9 mouse cellular contexts compared by ENCODE assay signal in genomic region chr17:23547681-23548443, GRCm38 (mm10). TPM values are rescaled to one million over a fixed set of nuclear protein-coding genes. Genes with fewer than 3 reads are reported as not detected.
DNase-seq lines count a peak whose midpoint lies in the region; ATAC-seq lines count a peak whose summit lies in the region.
"Had no signal": no experiment of that assay in that cellular context is flagged by ENCODE, and none has a peak within 500 bp of the region (broad histone marks: within the 10 kb centered on the region; RNA-seq: fewer than 3 reads in every experiment).

No protein-coding gene starts in this region.

- no peaks in the 10 kb centered on the region for H3K9me3 ChIP-seq in liver, embryonic 11.5 days (ENCODE audit: control insufficient read depth, low read length)
- H3K9me3 ChIP-seq in embryonic facial prominence, embryonic 10.5 days = no peaks in the 10 kb centered on the region
- H3K9me3 ChIP-seq in liver, embryonic 15.5 days (replicated peaks) = no peaks in the 10 kb centered on the region

- no peak for ATAC-seq in liver, embryonic 11.5 days (replicated peaks; ENCODE audit: low FRiP score)
- no peak for ATAC-seq in liver, embryonic 15.5 days (ENCODE audit: insufficient read depth)

- H3K9ac ChIP-seq in liver, embryonic 11.5 days (ENCODE audit: low read depth, low read length) = no peak overlapping the region
- no peak overlapping the region for H3K9ac ChIP-seq in liver, embryonic 15.5 days

- H3K27ac ChIP-seq in liver, embryonic 11.5 days (ENCODE audit: low read depth, low read length) = no peak overlapping the region
- no peak overlapping the region for H3K27ac ChIP-seq in embryonic facial prominence, embryonic 10.5 days (replicated peaks)
- H3K27ac ChIP-seq in liver, embryonic 15.5 days (replicated peaks) = no peak overlapping the region

- 43% methylated on average over 11 of the region's 11 CpGs for WGBS in liver, embryonic 11.5 days
- WGBS in embryonic facial prominence, embryonic 10.5 days = 50% methylated on average over 11 of the region's 11 CpGs
- WGBS in liver, embryonic 15.5 days (ENCODE audit: insufficient replicate concordance) = 44% methylated on average over 11 of the region's 11 CpGs

- peaks cover 8% of the 10 kb centered on the region for H3K4me1 ChIP-seq in liver, embryonic 11.5 days (replicated peaks; ENCODE audit: control insufficient read depth, insufficient read depth, low read length)
- peaks cover 25% of the 10 kb centered on the region for H3K4me1 ChIP-seq in embryonic facial prominence, embryonic 10.5 days
- peaks cover 49% of the 10 kb centered on the region for H3K4me1 ChIP-seq in liver, embryonic 15.5 days (replicated peaks)

- H3K36me3 ChIP-seq in liver, embryonic 11.5 days (ENCODE audit: control insufficient read depth, insufficient read depth, low read length) = no peaks in the 10 kb centered on the region
- H3K36me3 ChIP-seq in embryonic facial prominence, embryonic 10.5 days (replicated peaks) = no peaks in the 10 kb centered on the region
- H3K36me3 ChIP-seq in liver, embryonic 15.5 days (replicated peaks) = no peaks in the 10 kb centered on the region

- peak; percentile 0 for DNase-seq in gastrocnemius, adult 18-20 months (ENCODE audit: low spot score)
- no peak for DNase-seq in gastrocnemius, postnatal 4 days (ENCODE audit: low spot score in 2 of 2)
- DNase-seq in liver, embryonic 11.5 days (ENCODE audit: low spot score) = no peak
- DNase-seq in liver = no peak
- DNase-seq in embryonic facial prominence, embryonic 10.5 days (ENCODE audit: low spot score) = no peak
- DNase-seq in spleen, adult 12 weeks (ENCODE audit: low spot score) = no peak
- no peak for DNase-seq in embryo, embryonic 9.5 days (ENCODE audit: extremely low spot score)

- no peaks in the 10 kb centered on the region for H3K27me3 ChIP-seq in liver, embryonic 11.5 days (replicated peaks; ENCODE audit: control insufficient read depth, insufficient read depth, low read length)
- 0 out of 2 replicates have a peak, but pooled peaks cover 2% of the 10 kb centered on the region for H3K27me3 ChIP-seq in embryonic facial prominence, embryonic 10.5 days (replicated peaks; ENCODE audit: low read depth, poor library complexity, severe bottlenecking)
- no peaks in the 10 kb centered on the region for H3K27me3 ChIP-seq in liver, embryonic 15.5 days

- H3K4me3 ChIP-seq in liver, embryonic 11.5 days (ENCODE audit: low read depth, low read length) = peak overlapping the region; percentile 64; the same call in 1 of the 2 replicates
- H3K4me3 ChIP-seq in embryonic facial prominence, embryonic 10.5 days = peak overlapping the region; percentile 80
- H3K4me3 ChIP-seq in liver, embryonic 15.5 days (replicated peaks) = peak overlapping the region; percentile 70

- peak overlapping the region; percentile 96 for H3K4me2 ChIP-seq in liver, embryonic 11.5 days
- H3K4me2 ChIP-seq in liver, embryonic 15.5 days = peak overlapping the region; percentile 92

RNA-seq across cellular contexts. Expression of gene Zfp213, which starts 16.2 kb away (rescaled TPM):
- 1 to 10 TPM; 2.1 to 2.8 TPM for total RNA-seq in gastrocnemius, adult 18-20 months (2021)
- 1 to 10 TPM; 4.7 to 5.3 TPM for total RNA-seq in gastrocnemius, postnatal 4 days (2021)
- 14.3 and 14.8 TPM in 2 replicates for polyA plus RNA-seq in liver, embryonic 11.5 days (2014; fragmentation: Nextera tagmentation; extraction: Ambion mirVana)
- polyA plus RNA-seq in embryonic facial prominence, embryonic 10.5 days (2016; fragmentation: Nextera tagmentation; extraction: Ambion mirVana) = 27.2 and 31.0 TPM in 2 replicates
- polyA plus RNA-seq in liver, embryonic 15.5 days (2015; fragmentation: Nextera tagmentation; extraction: Ambion mirVana) = 5.3 and 5.5 TPM in 2 replicates

RNA-seq across cellular contexts. Expression of gene Zfp13, which starts 51.4 kb away (rescaled TPM):
- total RNA-seq in gastrocnemius, adult 18-20 months (2021) = 1 to 10 TPM; 2.5 to 2.9 TPM
- total RNA-seq in gastrocnemius, postnatal 4 days (2021) = 1 to 10 TPM; 8.3 to 9.9 TPM
- polyA plus RNA-seq in liver, embryonic 11.5 days (2014; fragmentation: Nextera tagmentation; extraction: Ambion mirVana) = 5.6 and 6.3 TPM in 2 replicates
- 22.4 and 24.4 TPM in 2 replicates for polyA plus RNA-seq in embryonic facial prominence, embryonic 10.5 days (2016; fragmentation: Nextera tagmentation; extraction: Ambion mirVana)
- polyA plus RNA-seq in liver, embryonic 15.5 days (2015; fragmentation: Nextera tagmentation; extraction: Ambion mirVana) = 1.3 and 1.8 TPM in 2 replicates

RNA-seq across cellular contexts. Expression of gene Zscan10, which starts 52.8 kb away (rescaled TPM):
- not detected for total RNA-seq in gastrocnemius, adult 18-20 months (2021)
- total RNA-seq in gastrocnemius, postnatal 4 days (2021) = not detected
- 0.12 and 0.25 TPM in 2 replicates for polyA plus RNA-seq in liver, embryonic 11.5 days (2014; fragmentation: Nextera tagmentation; extraction: Ambion mirVana)
- polyA plus RNA-seq in embryonic facial prominence, embryonic 10.5 days (2016; fragmentation: Nextera tagmentation; extraction: Ambion mirVana) = 0.71 and 1.0 TPM in 2 replicates
- polyA plus RNA-seq in liver, embryonic 15.5 days (2015; fragmentation: Nextera tagmentation; extraction: Ambion mirVana) = 0.16 TPM in 1 of 2 replicates, not detected in the other
- total RNA-seq: gastrocnemius, postnatal 25 days had no signal
